Mouse (Mus musculus): ENCODE data around the gene Rnls. TPM values are rescaled to one million over a fixed set of nuclear protein-coding genes. Genes with fewer than 3 reads are reported as not detected.

The Rnls gene
- polyA plus RNA-seq, 1 experiment from 2014 or later, result 6.8 TPM

DNA sequence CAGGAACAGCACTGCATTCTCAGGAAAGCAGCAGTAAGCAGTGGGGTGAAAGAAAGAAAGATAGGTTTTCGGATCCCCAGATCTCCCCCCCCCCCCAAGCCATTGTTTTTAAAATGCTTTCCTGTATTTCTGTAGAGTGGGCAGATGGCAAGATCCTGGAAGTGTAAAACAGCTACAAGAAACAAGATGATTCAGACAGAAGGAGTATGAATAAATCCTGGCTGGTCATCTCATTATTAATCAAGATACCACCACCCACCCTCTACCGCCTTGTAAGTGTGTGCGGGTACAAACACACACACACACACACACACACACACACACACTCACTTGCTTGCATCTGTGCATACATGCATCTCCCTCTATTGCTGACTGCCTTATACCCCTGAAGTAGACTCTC lies 291.5 kb downstream of the Rnls start:
- 80% methylated on average over 3 of the region's 3 CpGs for WGBS
- Histone ChIP-seq H3K27me3 (ENCODE audit: control insufficient read depth, insufficient read depth, low read length) (no peaks in the 10 kb centered on the region), H3K9ac (ENCODE audit: low read depth, low read length) (no peak overlapping the region), H3K36me3 (ENCODE audit: control insufficient read depth, insufficient read depth, low read length) (no peaks in the 10 kb centered on the region), H3K9me3 (ENCODE audit: control insufficient read depth, low read length) (no peaks in the 10 kb centered on the region), H3K4me1 (ENCODE audit: control insufficient read depth, insufficient read depth, low read length) (0 out of 2 replicates have a peak, but pooled peaks cover 6% of the 10 kb centered on the region), H3K4me2 (replicated peaks; ENCODE audit: low read depth, low read length) (no peak overlapping the region), H3K27ac (ENCODE audit: low read depth, low read length) (no peak overlapping the region), H3K4me3 (ENCODE audit: low read length) (no peak overlapping the region)
- no peak for ATAC-seq (ENCODE audit: low FRiP score, low TSS enrichment)

DNA sequence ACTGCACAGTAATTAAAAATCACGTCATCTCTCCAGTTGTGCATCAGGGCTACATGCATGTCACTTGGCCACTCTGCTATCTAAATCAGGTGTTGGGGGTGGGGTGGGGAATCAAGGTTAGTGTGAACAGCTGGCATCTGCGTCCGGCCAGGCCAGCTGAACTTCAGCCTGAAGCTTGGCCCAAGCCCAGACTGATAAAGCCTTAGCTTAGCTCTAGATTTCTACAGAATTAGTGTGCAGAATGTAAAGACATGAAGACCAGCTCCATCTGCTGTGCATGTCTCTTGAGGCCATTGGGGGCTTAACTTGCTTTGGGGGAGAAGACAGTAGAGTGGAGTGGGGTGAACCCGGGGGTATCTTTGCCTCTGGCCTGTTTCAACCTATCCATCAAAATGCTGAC lies 292.1 kb downstream of the Rnls start:
- no peak overlapping the region for H3K4me3 ChIP-seq (ENCODE audit: low read length)
- H3K9me3 ChIP-seq (ENCODE audit: control insufficient read depth, low read length), result no peaks in the 10 kb centered on the region
- 0 out of 2 replicates have a peak, but pooled peaks cover 6% of the 10 kb centered on the region for H3K4me1 ChIP-seq (ENCODE audit: control insufficient read depth, insufficient read depth, low read length)
- no peak overlapping the region for H3K27ac ChIP-seq (ENCODE audit: low read depth, low read length)
- 61% methylated on average over 4 of the region's 4 CpGs for WGBS
- H3K36me3 ChIP-seq (ENCODE audit: control insufficient read depth, insufficient read depth, low read length), result no peaks in the 10 kb centered on the region
- no peak overlapping the region for H3K4me2 ChIP-seq (replicated peaks; ENCODE audit: low read depth, low read length)
- H3K27me3 ChIP-seq (ENCODE audit: control insufficient read depth, insufficient read depth, low read length), result no peaks in the 10 kb centered on the region
- 0 out of 2 replicates have a peak, but pooled peaks have one; percentile 32 for ATAC-seq (ENCODE audit: low FRiP score, low TSS enrichment)
- no peak overlapping the region for H3K9ac ChIP-seq (ENCODE audit: low read depth, low read length)

DNA sequence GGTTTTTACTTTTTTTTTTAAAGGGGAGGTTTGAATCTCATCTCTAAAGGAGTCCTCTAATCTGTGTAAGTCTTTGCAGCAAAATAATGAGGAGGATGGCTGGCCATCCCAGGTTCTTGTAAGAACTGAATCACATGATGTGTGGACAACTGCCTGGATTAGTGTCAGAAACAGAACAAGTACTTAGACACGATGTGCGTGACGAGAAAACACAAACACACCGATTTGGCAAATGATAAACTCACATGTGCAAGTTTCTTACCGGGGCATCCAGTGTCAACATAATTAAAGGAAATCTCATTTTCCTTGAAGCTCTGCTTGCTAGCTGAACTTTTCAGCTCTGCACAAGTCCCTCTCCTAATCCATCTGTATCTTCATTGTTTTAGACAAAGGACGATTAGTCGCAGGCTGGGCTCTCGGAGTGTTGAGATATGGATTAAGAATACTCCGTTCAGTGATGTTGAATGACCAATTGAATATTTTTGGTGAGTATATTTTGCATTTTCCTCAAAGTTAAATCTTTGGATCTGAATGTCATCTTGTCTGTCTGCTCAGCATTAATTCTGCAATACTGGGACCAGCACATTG lies 292.8 kb downstream of the Rnls start:
- H3K4me2 ChIP-seq (replicated peaks; ENCODE audit: low read depth, low read length), result no peak overlapping the region
- H3K27me3 ChIP-seq (ENCODE audit: control insufficient read depth, insufficient read depth, low read length), result no peaks in the 10 kb centered on the region
- 84% methylated on average over 9 of the region's 9 CpGs for WGBS
- H3K9me3 ChIP-seq (ENCODE audit: control insufficient read depth, low read length), result no peaks in the 10 kb centered on the region
- no peaks in the 10 kb centered on the region for H3K36me3 ChIP-seq (ENCODE audit: control insufficient read depth, insufficient read depth, low read length)
- no peak overlapping the region for H3K9ac ChIP-seq (ENCODE audit: low read depth, low read length)
- 0 out of 2 replicates have a peak, but pooled peaks cover 6% of the 10 kb centered on the region for H3K4me1 ChIP-seq (ENCODE audit: control insufficient read depth, insufficient read depth, low read length)
- H3K27ac ChIP-seq (ENCODE audit: low read depth, low read length), result no peak overlapping the region
- no peak for ATAC-seq (ENCODE audit: low FRiP score, low TSS enrichment)
- no peak overlapping the region for H3K4me3 ChIP-seq (ENCODE audit: low read length)

DNA sequence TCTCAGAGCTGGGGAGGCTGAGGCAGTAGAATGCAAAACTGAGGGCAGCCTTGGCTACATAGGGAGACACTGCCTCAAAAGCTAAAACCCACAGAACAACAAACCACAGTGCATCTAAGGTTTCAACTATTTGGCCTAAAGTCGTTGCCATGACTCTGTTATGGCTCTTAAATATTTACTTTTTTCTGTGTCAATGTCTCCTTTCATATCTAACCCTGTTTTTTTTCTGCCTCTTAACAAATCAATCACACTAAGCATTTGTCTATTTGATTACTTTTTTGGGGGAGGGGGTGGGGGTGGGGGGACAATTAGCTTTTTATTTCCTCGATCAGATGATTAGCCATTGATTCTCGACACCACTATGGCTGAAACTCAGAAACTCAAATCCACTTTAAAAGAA lies 294.4 kb downstream of the Rnls start:
- Histone ChIP-seq H3K4me1 (ENCODE audit: control insufficient read depth, insufficient read depth, low read length) (no peaks in the 10 kb centered on the region), H3K9ac (ENCODE audit: low read depth, low read length) (no peak overlapping the region), H3K9me3 (ENCODE audit: control insufficient read depth, low read length) (no peaks in the 10 kb centered on the region), H3K36me3 (ENCODE audit: control insufficient read depth, insufficient read depth, low read length) (no peaks in the 10 kb centered on the region), H3K4me3 (ENCODE audit: low read length) (no peak overlapping the region), H3K27me3 (ENCODE audit: control insufficient read depth, insufficient read depth, low read length) (no peaks in the 10 kb centered on the region), H3K4me2 (replicated peaks; ENCODE audit: low read depth, low read length) (no peak overlapping the region), H3K27ac (ENCODE audit: low read depth, low read length) (no peak overlapping the region)
- 40% methylated on average over 3 of the region's 3 CpGs for WGBS
- ATAC-seq (ENCODE audit: low FRiP score, low TSS enrichment), result no peak

DNA sequence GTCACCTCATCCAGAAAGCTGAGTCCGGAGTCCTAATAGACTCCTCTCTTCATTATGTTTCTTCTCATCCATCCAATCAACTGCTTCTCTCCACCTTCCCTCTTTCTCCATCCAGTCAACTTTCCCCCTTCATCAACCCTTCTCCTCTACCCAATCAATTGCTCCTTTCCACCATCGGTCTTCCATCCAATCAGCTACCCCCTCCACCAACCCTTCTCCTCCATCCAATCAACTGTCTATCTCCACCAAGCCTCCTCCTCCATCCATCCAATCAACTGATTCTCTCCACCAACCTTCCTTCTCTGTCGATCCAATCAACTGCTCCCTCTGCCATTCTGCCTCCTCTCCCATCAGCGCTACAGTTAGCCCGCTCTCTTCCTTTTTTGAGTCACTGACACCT lies 295.5 kb downstream of the Rnls start:
- Histone ChIP-seq H3K27ac (ENCODE audit: low read depth, low read length) (no peak overlapping the region), H3K9ac (ENCODE audit: low read depth, low read length) (no peak overlapping the region), H3K4me1 (ENCODE audit: control insufficient read depth, insufficient read depth, low read length) (peaks cover 3% of the 10 kb centered on the region; the same call in 1 of the 2 replicates), H3K9me3 (ENCODE audit: control insufficient read depth, low read length) (no peaks in the 10 kb centered on the region), H3K36me3 (ENCODE audit: control insufficient read depth, insufficient read depth, low read length) (no peaks in the 10 kb centered on the region), H3K4me2 (replicated peaks; ENCODE audit: low read depth, low read length) (no peak overlapping the region), H3K27me3 (ENCODE audit: control insufficient read depth, insufficient read depth, low read length) (no peaks in the 10 kb centered on the region), H3K4me3 (ENCODE audit: low read length) (no peak overlapping the region)
- ATAC-seq (ENCODE audit: low FRiP score, low TSS enrichment), result no peak
- WGBS, result 92% methylated on average over 5 of the region's 5 CpGs

DNA sequence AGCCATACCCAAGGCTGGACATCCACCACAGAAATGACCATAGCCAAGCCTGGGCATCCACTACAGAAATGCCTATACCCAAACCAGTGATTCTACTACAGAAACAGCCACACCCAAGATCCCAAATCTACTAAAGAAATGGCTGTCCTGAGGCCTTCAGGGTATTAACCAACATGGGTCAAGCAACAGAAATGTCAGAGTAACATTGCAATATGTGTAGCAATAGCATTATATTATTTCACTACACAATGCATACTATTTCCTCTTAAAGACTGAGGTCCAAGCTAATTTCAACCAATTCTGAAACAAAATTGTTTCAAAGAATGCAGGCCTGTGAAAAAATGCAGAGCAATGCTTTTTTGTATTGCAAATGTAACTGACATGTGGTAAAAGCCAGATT lies 299.5 kb downstream of the Rnls start:
- Histone ChIP-seq H3K27ac (ENCODE audit: low read depth, low read length) (no peak overlapping the region), H3K4me2 (replicated peaks; ENCODE audit: low read depth, low read length) (no peak overlapping the region), H3K9me3 (ENCODE audit: control insufficient read depth, low read length) (no peaks in the 10 kb centered on the region), H3K27me3 (ENCODE audit: control insufficient read depth, insufficient read depth, low read length) (no peaks in the 10 kb centered on the region), H3K36me3 (ENCODE audit: control insufficient read depth, insufficient read depth, low read length) (no peaks in the 10 kb centered on the region), H3K9ac (ENCODE audit: low read depth, low read length) (no peak overlapping the region), H3K4me1 (ENCODE audit: control insufficient read depth, insufficient read depth, low read length) (peaks cover 7% of the 10 kb centered on the region; the same call in 1 of the 2 replicates), H3K4me3 (ENCODE audit: low read length) (no peak overlapping the region)
- no peak for ATAC-seq (ENCODE audit: low FRiP score, low TSS enrichment)

DNA sequence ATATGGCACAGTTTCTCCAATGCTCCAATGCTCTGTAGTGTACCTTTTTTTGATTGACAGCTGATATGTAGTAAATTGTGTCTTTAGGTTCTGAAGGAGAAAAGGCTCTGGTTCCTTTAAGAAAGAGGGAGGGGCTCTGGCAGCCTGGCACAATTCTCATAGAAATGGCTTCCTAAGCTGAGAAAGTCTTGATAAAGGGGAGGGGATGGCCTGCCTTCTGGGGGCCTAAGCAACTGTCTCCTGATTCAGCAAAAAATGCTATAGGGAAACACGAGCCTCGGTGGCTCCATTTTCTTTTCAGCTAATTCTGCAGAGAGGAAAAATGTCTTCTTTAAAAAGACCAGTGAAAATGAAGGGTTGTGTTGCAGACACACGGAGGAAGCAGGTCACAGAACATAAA lies 300.8 kb downstream of the Rnls start:
- Histone ChIP-seq H3K9ac (ENCODE audit: low read depth, low read length) (no peak overlapping the region), H3K27me3 (ENCODE audit: control insufficient read depth, insufficient read depth, low read length) (no peaks in the 10 kb centered on the region), H3K4me3 (ENCODE audit: low read length) (no peak overlapping the region), H3K27ac (ENCODE audit: low read depth, low read length) (no peak overlapping the region), H3K4me1 (ENCODE audit: control insufficient read depth, insufficient read depth, low read length) (peaks cover 7% of the 10 kb centered on the region; the same call in 1 of the 2 replicates), H3K4me2 (replicated peaks; ENCODE audit: low read depth, low read length) (no peak overlapping the region), H3K36me3 (ENCODE audit: control insufficient read depth, insufficient read depth, low read length) (no peaks in the 10 kb centered on the region), H3K9me3 (ENCODE audit: control insufficient read depth, low read length) (no peaks in the 10 kb centered on the region)
- WGBS, result 20% methylated on average over 3 of the region's 3 CpGs
- ATAC-seq (ENCODE audit: low FRiP score, low TSS enrichment), result no peak

DNA sequence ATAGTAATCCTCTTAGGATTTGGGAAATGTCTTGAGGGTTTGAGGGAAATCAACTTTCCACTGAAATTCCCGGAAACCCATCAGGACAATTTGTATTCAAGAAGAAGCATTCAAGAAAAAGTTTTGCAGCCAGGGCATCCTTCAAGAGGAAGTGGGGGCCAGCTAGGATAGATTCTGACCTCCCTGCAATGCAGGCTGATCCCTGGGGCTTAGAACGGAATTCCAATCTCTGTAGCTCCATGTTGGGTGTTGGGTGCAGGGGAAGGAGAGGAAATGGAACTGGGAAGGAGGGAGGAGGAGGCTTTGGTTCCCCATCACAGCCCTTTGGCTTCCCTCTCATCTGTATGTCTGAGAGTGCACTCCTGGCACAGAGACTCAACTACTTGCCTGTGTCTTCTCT lies 303.2 kb downstream of the Rnls start:
- no peak overlapping the region for H3K9ac ChIP-seq (ENCODE audit: low read depth, low read length)
- H3K27me3 ChIP-seq (ENCODE audit: control insufficient read depth, insufficient read depth, low read length), result no peaks in the 10 kb centered on the region
- H3K4me1 ChIP-seq (ENCODE audit: control insufficient read depth, insufficient read depth, low read length), result peaks cover 7% of the 10 kb centered on the region; the same call in 1 of the 2 replicates
- WGBS, result 73% methylated on average over 2 of the region's 2 CpGs
- no peaks in the 10 kb centered on the region for H3K36me3 ChIP-seq (ENCODE audit: control insufficient read depth, insufficient read depth, low read length)
- no peak overlapping the region for H3K4me3 ChIP-seq (ENCODE audit: low read length)
- H3K9me3 ChIP-seq (ENCODE audit: control insufficient read depth, low read length), result no peaks in the 10 kb centered on the region
- no peak for ATAC-seq (ENCODE audit: low FRiP score, low TSS enrichment)
- no peak overlapping the region for H3K4me2 ChIP-seq (replicated peaks; ENCODE audit: low read depth, low read length)
- no peak overlapping the region for H3K27ac ChIP-seq (ENCODE audit: low read depth, low read length)

DNA sequence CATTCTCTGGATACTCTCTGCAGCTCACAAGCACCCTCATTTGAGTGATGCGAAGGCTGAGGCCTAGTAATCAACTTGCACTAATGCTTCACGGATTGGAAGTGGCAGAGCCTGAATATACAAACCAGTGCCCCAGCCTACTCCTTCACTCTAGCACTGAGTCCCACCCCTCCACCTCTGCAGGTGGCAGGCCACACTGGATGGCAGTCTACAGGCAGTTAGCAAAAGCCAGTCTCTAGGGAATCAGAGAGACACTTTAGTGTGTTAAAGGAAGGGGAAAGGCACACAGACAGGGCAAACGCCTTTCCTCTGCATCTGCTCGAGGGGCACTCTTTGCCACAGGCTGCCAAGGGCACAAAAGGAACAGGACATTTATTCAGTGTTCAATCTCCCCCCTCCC lies 304.1 kb downstream of the Rnls start:
- H3K4me3 ChIP-seq (ENCODE audit: low read length), result no peak overlapping the region
- H3K36me3 ChIP-seq (ENCODE audit: control insufficient read depth, insufficient read depth, low read length), result no peaks in the 10 kb centered on the region
- H3K9ac ChIP-seq (ENCODE audit: low read depth, low read length), result no peak overlapping the region
- H3K4me1 ChIP-seq (ENCODE audit: control insufficient read depth, insufficient read depth, low read length), result peaks cover 7% of the 10 kb centered on the region; the same call in 1 of the 2 replicates
- no peaks in the 10 kb centered on the region for H3K9me3 ChIP-seq (ENCODE audit: control insufficient read depth, low read length)
- H3K27me3 ChIP-seq (ENCODE audit: control insufficient read depth, insufficient read depth, low read length), result no peaks in the 10 kb centered on the region
- H3K27ac ChIP-seq (ENCODE audit: low read depth, low read length), result no peak overlapping the region
- whole genome bisulfite sequencing, result 85% methylated on average over 4 of the region's 4 CpGs
- ATAC-seq (ENCODE audit: low FRiP score, low TSS enrichment), result no peak
- H3K4me2 ChIP-seq (replicated peaks; ENCODE audit: low read depth, low read length), result no peak overlapping the region
